Mouse (Mus musculus): ENCODE results near the gene Atxn2. TPM values are rescaled to one million over a fixed set of nuclear protein-coding genes. Genes with fewer than 3 reads are reported as not detected.
A peak's percentile ranks its signal among the peaks of the same experiment; 100 is the strongest.
"Not testable (repeated sequence)": the region's sequence is repeated elsewhere in the genome, so short reads cannot be mapped to it uniquely, and the experiment has no call there.

Atxn2 gene
- total RNA-seq, 2 experiments from 2014 or later, result 256 TPM

- intact Hi-C loops (cut with DNase I), result loop anchor here (5.0 kb wide), 1 partner anchor 130 kb away; the partner anchor contains the start of gene Atxn2
- peak; percentile 77 to 86 for DNase-seq (ENCODE audit: low spot score in 2 of 2)
Measured at GRCm38 (mm10) chr5:121842665-121843118, 131.6 kb downstream of the Atxn2 start.

GRCm38 (mm10) chr5:121843138-121843905 lies 132.2 kb downstream of the Atxn2 start:
- DNase-seq (ENCODE audit: low spot score in 2 of 2), result no peak
- intact Hi-C loops (cut with DNase I), result loop anchor here (5.0 kb wide), 1 partner anchor 131 kb away; the partner anchor contains the start of gene Atxn2

- no peak for DNase-seq (ENCODE audit: low spot score in 2 of 2)
- intact Hi-C loops (cut with DNase I), result loop anchor here (5.0 kb wide), 1 partner anchor 33 kb away; no protein-coding TSS in a partner anchor
Measured at GRCm38 (mm10) chr5:121845361-121845760, 134.2 kb downstream of the Atxn2 start.

GRCm38 (mm10) chr5:121846322-121846721 lies 135.2 kb downstream of the Atxn2 start:
- no peak for DNase-seq (ENCODE audit: low spot score in 2 of 2)
- intact Hi-C loops (cut with DNase I), result loop anchor here (5.0 kb wide), 1 partner anchor 34 kb away; no protein-coding TSS in a partner anchor

GRCm38 (mm10) chr5:121847269-121847668 lies 136.1 kb downstream of the Atxn2 start:
- intact Hi-C loops (cut with DNase I), result loop anchor here (5.0 kb wide), 1 partner anchor 35 kb away; no protein-coding TSS in a partner anchor
- not testable (repeated sequence) for DNase-seq (ENCODE audit: low spot score in 2 of 2)

GRCm38 (mm10) chr5:121848035-121848519 lies 136.9 kb downstream of the Atxn2 start:
- no peak for DNase-seq (ENCODE audit: low spot score in 2 of 2)
- intact Hi-C loops (cut with DNase I), result loop anchor here (5.0 kb wide), 1 partner anchor 36 kb away; no protein-coding TSS in a partner anchor

- intact Hi-C loops (cut with DNase I), result loop anchor here (5.0 kb wide), 1 partner anchor 36 kb away; no protein-coding TSS in a partner anchor
Measured at GRCm38 (mm10) chr5:121848743-121849142, 137.6 kb downstream of the Atxn2 start, which contains the start of gene Pheta1. Gene Pheta1 (plus strand): TSS chr5:121848984.

GRCm38 (mm10) chr5:121849478-121850349 lies 138.6 kb downstream of the Atxn2 start:
- no peak for DNase-seq (ENCODE audit: low spot score in 2 of 2)
- intact Hi-C loops (cut with DNase I), result loop anchor here (5.0 to 10.0 kb wide), 2 partner anchors 37 to 485 kb away; no protein-coding TSS in a partner anchor

More at GRCm38 (mm10) chr5:121848743-121849142, 137.6 kb downstream of the Atxn2 start, which contains the start of gene Pheta1:
- peak; percentile 87 to 91 for DNase-seq (ENCODE audit: low spot score in 2 of 2)

GRCm38 (mm10) chr5:121853368-121854051 lies 142.4 kb downstream of the Atxn2 start:
- no peak for DNase-seq (ENCODE audit: low spot score in 2 of 2)

GRCm38 (mm10) chr5:121854768-121855167 lies 143.6 kb downstream of the Atxn2 start:
- DNase-seq (ENCODE audit: low spot score in 2 of 2), result no peak
- intact Hi-C loops (cut with DNase I), result loop anchor here (10.0 kb wide), 1 partner anchor 480 kb away; no protein-coding TSS in a partner anchor

More at GRCm38 (mm10) chr5:121853368-121854051, 142.4 kb downstream of the Atxn2 start:
- intact Hi-C loops (cut with DNase I), result loop anchor here (10.0 kb wide), 1 partner anchor 481 kb away; no protein-coding TSS in a partner anchor

GRCm38 (mm10) chr5:121856740-121857139 lies 145.6 kb downstream of the Atxn2 start:
- intact Hi-C loops (cut with DNase I), result loop anchor here (10.0 kb wide), 1 partner anchor 478 kb away; no protein-coding TSS in a partner anchor
- DNase-seq (ENCODE audit: low spot score in 2 of 2), result no peak

- intact Hi-C loops (cut with DNase I), result loop anchor here (10.0 kb wide), 1 partner anchor 476 kb away; no protein-coding TSS in a partner anchor
Measured at GRCm38 (mm10) chr5:121858427-121858826, 147.3 kb downstream of the Atxn2 start.

GRCm38 (mm10) chr5:121861964-121862363 lies 150.8 kb downstream of the Atxn2 start:
- intact Hi-C loops (cut with DNase I), result no loop called here
- no peak for DNase-seq (ENCODE audit: low spot score in 2 of 2)

More at GRCm38 (mm10) chr5:121858427-121858826, 147.3 kb downstream of the Atxn2 start:
- DNase-seq (ENCODE audit: low spot score in 2 of 2), result no peak

GRCm38 (mm10) chr5:121864330-121864729 lies 153.2 kb downstream of the Atxn2 start:
- intact Hi-C loops (cut with DNase I), result no loop called here
- no peak for DNase-seq (ENCODE audit: low spot score in 2 of 2)

Measured in left cerebral cortex, postnatal 14 days (tissue).